19 mouse cellular contexts compared by ENCODE assay signal in the genomic region with DNA sequence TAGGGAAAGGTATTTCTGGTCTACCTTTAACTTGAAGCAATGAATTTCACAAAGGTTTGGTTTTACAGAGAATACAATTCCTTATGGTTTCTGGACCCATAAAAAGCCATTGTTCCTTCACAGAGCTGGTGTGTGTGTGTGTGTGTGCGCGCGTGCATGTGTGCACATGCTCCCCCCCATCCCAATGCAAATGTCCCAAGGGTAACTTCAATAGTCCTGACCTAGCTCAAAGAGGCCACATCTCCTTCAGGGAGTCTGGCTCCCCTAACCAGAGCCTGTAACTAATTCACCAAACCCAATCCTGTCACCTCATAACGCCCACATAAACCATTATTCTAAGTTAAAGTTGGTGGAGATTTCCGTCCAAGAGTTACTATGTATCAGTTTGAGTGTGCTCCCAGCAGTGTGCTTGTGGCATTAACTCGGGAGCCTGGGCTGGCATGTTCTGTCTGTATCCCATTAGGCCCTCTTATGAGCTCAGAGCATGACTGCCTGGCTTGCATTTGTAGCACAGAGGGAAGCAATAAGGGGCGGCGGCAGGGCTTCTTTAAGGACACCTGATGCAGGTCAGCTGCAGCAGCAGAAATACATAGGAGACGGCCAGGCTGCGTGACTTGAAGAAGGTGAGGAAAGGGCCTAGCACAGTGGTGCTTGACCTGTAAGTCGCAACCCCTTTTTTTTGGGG.
"Had no signal": no experiment of that assay in that cellular context is flagged by ENCODE, and none has a peak within 500 bp of the region (broad histone marks: within the 10 kb centered on the region; RNA-seq: fewer than 3 reads in every experiment).

No protein-coding gene starts in this region.

- H3K4me3 ChIP-seq: left cerebral cortex, adult 2 months; liver, embryonic 12.5 days; liver, embryonic 15.5 days; lung, embryonic 15.5 days; midbrain, embryonic 13.5 days; stomach, embryonic 15.5 days had no signal

- H3K4me2 ChIP-seq: liver, embryonic 12.5 days; liver, embryonic 15.5 days; lung, embryonic 15.5 days; midbrain, embryonic 13.5 days; stomach, embryonic 15.5 days had no signal

- H3K27ac ChIP-seq: kidney, postnatal 0 days; left cerebral cortex, adult 2 months; liver, embryonic 12.5 days; liver, embryonic 15.5 days; lung, embryonic 15.5 days; macrophage; midbrain, embryonic 13.5 days; stomach, embryonic 15.5 days had no signal

- H3K27me3 ChIP-seq: liver, embryonic 12.5 days; liver, embryonic 15.5 days; lung, embryonic 15.5 days; midbrain, embryonic 13.5 days; stomach, embryonic 15.5 days had no signal

- H3K9me3 ChIP-seq: liver, embryonic 12.5 days; liver, embryonic 15.5 days; lung, embryonic 15.5 days; midbrain, embryonic 13.5 days; stomach, embryonic 15.5 days had no signal

- H3K4me1 ChIP-seq: liver, embryonic 12.5 days; liver, embryonic 15.5 days; stomach, embryonic 15.5 days had no signal

- H3K9ac ChIP-seq: liver, embryonic 12.5 days; liver, embryonic 15.5 days; lung, embryonic 15.5 days; midbrain, embryonic 13.5 days; stomach, embryonic 15.5 days had no signal

- ATAC-seq: intestine, postnatal 0 days; liver, embryonic 12.5 days; midbrain, embryonic 13.5 days had no signal

- H3K36me3 ChIP-seq: liver, embryonic 12.5 days; liver, embryonic 15.5 days; lung, embryonic 15.5 days; midbrain, embryonic 13.5 days; stomach, embryonic 15.5 days had no signal

- DNase-seq: kidney, adult 2 months; kidney, postnatal 25 days; layer of hippocampus, postnatal 36 days; liver; lung, adult 18-20 months; lung, postnatal 14 days; right cerebral cortex, adult 18-20 months; right cerebral cortex, postnatal 25 days; spleen, adult 18-20 months; thymus, postnatal 4 days had no signal
